Mouse (Mus musculus): Measurements from ENCODE around the gene Olfr324. TPM values are rescaled to one million over a fixed set of nuclear protein-coding genes. Genes with fewer than 3 reads are reported as not detected.
A peak's percentile ranks its signal among the peaks of the same experiment; 100 is the strongest.

The Olfr324 gene
- polyA plus RNA-seq, 1 experiment: 0.02 TPM

- no peak for DNase-seq (ENCODE audit: extremely low spot score in 1 of 2, low spot score in 1 of 2)
Measured at GRCm38 (mm10) chr11:58630401-58630800, 35.5 kb downstream of the Olfr324 start, which contains the start of gene Olfr323. Gene Olfr323 (minus strand): TSS chr11:58630501.

- no peak for DNase-seq (ENCODE audit: extremely low spot score in 1 of 2, low spot score in 1 of 2)
Measured at GRCm38 (mm10) chr11:58634878-58635277, 40.0 kb downstream of the Olfr324 start.

- peak in 1 of 2 experiments; percentile 62 for DNase-seq (ENCODE audit: extremely low spot score in 1 of 2, low spot score in 1 of 2)
Measured at GRCm38 (mm10) chr11:58636376-58636977, 41.6 kb downstream of the Olfr324 start.

DNA sequence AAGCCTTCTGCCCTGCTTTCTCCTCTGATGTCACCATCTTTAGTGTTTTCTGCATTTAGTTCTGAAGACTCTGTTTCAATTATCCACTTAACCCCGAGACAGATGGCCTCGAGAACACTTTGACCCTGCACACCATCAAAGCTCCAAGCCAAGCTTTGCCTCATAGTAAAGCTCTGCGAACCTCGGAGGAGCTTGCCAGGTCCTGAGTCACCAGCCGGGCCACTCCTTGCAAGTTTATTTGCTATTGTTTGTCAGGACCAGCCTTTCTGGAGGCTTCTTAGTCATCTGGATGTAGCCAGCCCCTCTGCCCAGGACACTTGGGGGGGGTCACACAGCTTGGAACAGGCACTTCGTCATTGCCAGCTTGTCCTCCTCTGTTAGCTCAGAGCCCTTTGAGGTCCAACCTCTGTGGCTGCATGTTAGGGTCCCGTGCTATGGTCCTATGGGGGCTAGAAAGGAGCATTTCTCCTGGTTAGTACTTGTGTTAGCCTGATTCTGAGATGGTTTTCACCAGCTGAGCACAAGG is 43.3 kb downstream of the Olfr324 start:
- DNase-seq (ENCODE audit: extremely low spot score in 1 of 2, low spot score in 1 of 2): no peak

DNA sequence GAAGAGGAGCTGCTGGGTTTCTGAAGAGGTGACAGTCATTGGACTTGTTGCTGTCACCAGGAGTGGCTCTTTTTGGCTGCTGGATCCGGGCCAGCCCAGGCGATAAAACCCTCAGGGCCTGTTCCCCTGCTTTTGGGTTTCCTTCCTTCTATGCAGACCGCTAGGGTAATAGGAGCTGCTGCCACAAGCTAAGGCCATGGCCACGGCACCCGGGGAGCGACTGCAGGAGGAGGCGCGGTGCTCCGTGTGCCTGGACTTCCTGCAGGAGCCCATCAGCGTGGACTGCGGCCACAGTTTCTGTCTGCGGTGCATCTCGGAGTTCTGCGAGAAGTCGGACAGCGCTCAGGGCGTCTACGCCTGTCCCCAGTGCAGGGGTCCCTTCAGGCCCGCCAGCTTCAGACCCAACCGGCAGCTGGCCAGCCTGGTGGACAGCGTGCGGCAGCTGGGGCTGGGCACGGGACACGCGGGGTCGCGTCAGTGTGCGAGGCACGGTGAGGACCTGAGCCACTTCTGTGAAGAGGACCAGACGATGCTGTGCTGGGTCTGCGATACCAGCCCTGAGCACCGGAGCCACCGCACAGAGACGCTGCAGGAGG is 45.5 kb downstream of the Olfr324 start, which contains the start of gene Trim58:
Gene Trim58, plus strand, starts transcription at position 194 of the 596 bp plus-strand sequence.
- no peak for DNase-seq (ENCODE audit: extremely low spot score in 1 of 2, low spot score in 1 of 2)

- no peak for DNase-seq (ENCODE audit: extremely low spot score in 1 of 2, low spot score in 1 of 2)
Measured at GRCm38 (mm10) chr11:58641057-58641456, 46.1 kb downstream of the Olfr324 start.

DNA sequence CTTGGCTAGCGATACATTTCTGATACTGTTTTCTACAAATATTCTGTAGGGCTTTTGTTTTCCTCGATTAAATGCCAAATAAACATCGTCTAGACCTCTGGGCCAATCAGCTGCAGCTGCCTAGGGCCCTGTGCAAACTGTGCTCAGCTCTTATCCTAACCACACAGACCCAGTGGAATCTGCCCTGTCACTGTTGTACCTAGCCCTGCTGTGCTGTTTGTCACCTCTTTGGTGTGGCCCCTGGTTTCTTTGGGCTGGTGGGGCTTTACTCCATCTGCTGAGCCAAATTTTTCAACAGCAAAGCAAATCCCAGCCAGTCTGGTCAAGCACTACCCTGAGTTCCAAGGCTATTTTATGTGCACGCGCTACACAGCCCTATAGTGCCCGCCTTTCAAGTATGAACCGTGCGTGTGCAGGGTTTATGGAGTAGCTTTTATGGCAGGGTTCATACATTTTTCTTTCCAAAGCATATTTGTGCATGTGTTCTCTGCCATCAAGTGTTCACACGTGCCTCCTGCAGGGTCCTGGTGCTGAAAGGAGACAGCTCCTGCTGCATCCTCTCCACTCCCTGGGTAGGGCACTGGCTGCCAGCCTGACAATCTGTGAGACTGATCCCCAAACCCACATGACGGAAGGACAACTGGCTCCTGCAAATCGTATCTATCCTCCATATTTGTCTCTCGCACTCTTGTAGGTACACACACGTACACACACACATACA is 46.9 kb downstream of the Olfr324 start:
- no peak for DNase-seq (ENCODE audit: extremely low spot score in 1 of 2, low spot score in 1 of 2)

GRCm38 (mm10) chr11:58643350-58643749 is 48.4 kb downstream of the Olfr324 start:
- peak; percentile 7 to 40 for DNase-seq (ENCODE audit: extremely low spot score in 1 of 2, low spot score in 1 of 2)

Other genes starting within 250 kb of the Olfr324 start
- gene Lypd8, start 216.1 kb upstream of the Olfr324 start, polyA plus RNA-seq (2012; rRNA removed): 0.16 and 0.25 TPM in 2 replicates
- gene 1810065E05Rik, start 174.0 kb upstream of the Olfr324 start, polyA plus RNA-seq (2012; rRNA removed): not detected in 2 replicates
- not detected in 2 replicates for gene Gm12253, start 162.6 kb upstream of the Olfr324 start, polyA plus RNA-seq (2012; rRNA removed)
- not detected in 2 replicates for gene Lypd9, start 142.2 kb upstream of the Olfr324 start, polyA plus RNA-seq (2012; rRNA removed)
- gene Olfr30, start 132.8 kb upstream of the Olfr324 start, polyA plus RNA-seq (2012; rRNA removed): 0.06 TPM in 1 of 2 replicates, not detected in the other
- gene Olfr332, start 102.6 kb upstream of the Olfr324 start, polyA plus RNA-seq (2012; rRNA removed): 0.02 TPM in 1 of 2 replicates, not detected in the other
- not detected in 2 replicates for gene Olfr331, start 92.5 kb upstream of the Olfr324 start, polyA plus RNA-seq (2012; rRNA removed)
- gene Olfr330, start 60.3 kb upstream of the Olfr324 start, polyA plus RNA-seq (2012; rRNA removed): not detected in 2 replicates
- gene Olfr329-ps, start 48.7 kb upstream of the Olfr324 start, polyA plus RNA-seq (2012; rRNA removed): not detected in 2 replicates
- not detected in 2 replicates for gene Olfr328, start 39.5 kb upstream of the Olfr324 start, polyA plus RNA-seq (2012; rRNA removed)
- gene Olfr224, start 24.6 kb upstream of the Olfr324 start, polyA plus RNA-seq (2012; rRNA removed): not detected in 2 replicates
- gene Olfr325, start 17.4 kb upstream of the Olfr324 start, polyA plus RNA-seq (2012; rRNA removed): not detected in 2 replicates
- not detected in 2 replicates for gene 2210407C18Rik, start 21.0 kb downstream of the Olfr324 start, polyA plus RNA-seq (2012; rRNA removed)
- gene Olfr323, start 35.4 kb downstream of the Olfr324 start, polyA plus RNA-seq (2012; rRNA removed): not detected in 2 replicates
- 0.08 and 0.12 TPM in 2 replicates for gene Trim58, start 45.4 kb downstream of the Olfr324 start, polyA plus RNA-seq (2012; rRNA removed)
- not detected in 2 replicates for gene Olfr322, start 63.7 kb downstream of the Olfr324 start, polyA plus RNA-seq (2012; rRNA removed)
- not detected in 2 replicates for gene Olfr320, start 86.0 kb downstream of the Olfr324 start, polyA plus RNA-seq (2012; rRNA removed)
- not detected in 2 replicates for gene Olfr319, start 104.0 kb downstream of the Olfr324 start, polyA plus RNA-seq (2012; rRNA removed)
- not detected in 2 replicates for gene Olfr318, start 128.9 kb downstream of the Olfr324 start, polyA plus RNA-seq (2012; rRNA removed)
- 0.06 TPM in 1 of 2 replicates, not detected in the other for gene Olfr317, start 144.1 kb downstream of the Olfr324 start, polyA plus RNA-seq (2012; rRNA removed)
- 1.7 and 3.6 TPM in 2 replicates for gene Olfr316, start 157.6 kb downstream of the Olfr324 start, polyA plus RNA-seq (2012; rRNA removed)
- not detected in 2 replicates for gene Olfr315, start 178.1 kb downstream of the Olfr324 start, polyA plus RNA-seq (2012; rRNA removed)
- not detected in 2 replicates for gene Olfr314, start 187.8 kb downstream of the Olfr324 start, polyA plus RNA-seq (2012; rRNA removed)
- gene Fam183b, start 206.8 kb downstream of the Olfr324 start, polyA plus RNA-seq (2012; rRNA removed): 1.2 TPM in 2 replicates
- gene Olfr313, start 219.9 kb downstream of the Olfr324 start, polyA plus RNA-seq (2012; rRNA removed): not detected in 2 replicates
- 0.02 TPM in 1 of 2 replicates, not detected in the other for gene Olfr312, start 234.1 kb downstream of the Olfr324 start, polyA plus RNA-seq (2012; rRNA removed)
- 0.06 TPM in 1 of 2 replicates, not detected in the other for gene Olfr311, start 244.1 kb downstream of the Olfr324 start, polyA plus RNA-seq (2012; rRNA removed)